Mouse (Mus musculus) left cerebral cortex, adult 18-20 months (tissue): ENCODE measurements at regions not wholly inside any gene's neighbourhood (a gene's known extent, or its start where the extent isn't known, plus 50 kb on each side); places are given as distances from the start of the nearest gene placed in this dataset.

Source experiments
- DNase-seq, 2 experiments: peaks; one replicate each; pipeline ENCODE4 v3.0.0; 2021 to 2022; ENCODE audit warnings: low spot score in 2 of 2, mixed read lengths in 1 of 2

- DNase-seq: no peak
Measured at GRCm38 (mm10) chr14:105429664-105430257, 171.4 kb downstream of the Ndfip2 start.

- DNase-seq: peak; percentile 6 to 17
Measured at GRCm38 (mm10) chr14:105427474-105427901, 169.1 kb downstream of the Ndfip2 start.

- no peak for DNase-seq
Measured at GRCm38 (mm10) chr14:105426597-105427334, 168.4 kb downstream of the Ndfip2 start.

- no peak for DNase-seq
Measured at GRCm38 (mm10) chr14:105417967-105418366, 159.6 kb downstream of the Ndfip2 start.

- no peak for DNase-seq
Measured at GRCm38 (mm10) chr14:105417458-105417960, 159.1 kb downstream of the Ndfip2 start.

- DNase-seq: no peak
Measured at GRCm38 (mm10) chr14:105416964-105417363, 158.6 kb downstream of the Ndfip2 start.

GRCm38 (mm10) chr14:105404662-105405061 is 146.3 kb downstream of the Ndfip2 start:
- DNase-seq: no peak

- DNase-seq: no peak
Measured at GRCm38 (mm10) chr14:105404241-105404640, 145.9 kb downstream of the Ndfip2 start.

- no peak for DNase-seq
Measured at GRCm38 (mm10) chr14:105403256-105403655, 144.9 kb downstream of the Ndfip2 start.

GRCm38 (mm10) chr14:105402556-105402955 is 144.2 kb downstream of the Ndfip2 start:
- DNase-seq: no peak

GRCm38 (mm10) chr14:105397467-105397866 is 139.1 kb downstream of the Ndfip2 start:
- peak; percentile 65 to 82 for DNase-seq

GRCm38 (mm10) chr14:105392079-105392813 is 133.9 kb downstream of the Ndfip2 start:
- no peak for DNase-seq

- DNase-seq: no peak
Measured at GRCm38 (mm10) chr14:105391430-105391829, 133.1 kb downstream of the Ndfip2 start.

- DNase-seq: no peak
Measured at GRCm38 (mm10) chr14:105385119-105385518, 126.7 kb downstream of the Ndfip2 start.

- no peak for DNase-seq
Measured at GRCm38 (mm10) chr14:105383382-105383781, 125.0 kb downstream of the Ndfip2 start.

- DNase-seq: no peak
Measured at GRCm38 (mm10) chr14:105380101-105380500, 121.7 kb downstream of the Ndfip2 start.

- DNase-seq: no peak
Measured at GRCm38 (mm10) chr14:105377770-105378169, 119.4 kb downstream of the Ndfip2 start.

GRCm38 (mm10) chr14:105377035-105377621 is 118.8 kb downstream of the Ndfip2 start:
- DNase-seq: no peak

- DNase-seq: no peak
Measured at GRCm38 (mm10) chr14:105369637-105370435, 111.5 kb downstream of the Ndfip2 start.

- no peak for DNase-seq
Measured at GRCm38 (mm10) chr14:105360530-105360929, 102.2 kb downstream of the Ndfip2 start.

- no peak for DNase-seq
Measured at GRCm38 (mm10) chr14:105359829-105360228, 101.5 kb downstream of the Ndfip2 start.
